Mouse (Mus musculus) heart, postnatal 36 days (tissue): ENCODE results near the gene Btbd35f21. TPM values are rescaled to one million over a fixed set of nuclear protein-coding genes. Genes with fewer than 3 reads are reported as not detected.
"Not testable (repeated sequence)": the region's sequence is repeated elsewhere in the genome, so short reads cannot be mapped to it uniquely, and the experiment has no call there.

Experiments
- DNase-seq, 2 experiments: peaks; one replicate each; pipeline ENCODE4 v3.0.0; 2021 to 2022
- intact Hi-C: fragments of 180-260 bp; cut with DNase I; formaldehyde crosslinking; loops from one replicate; pipeline ENCODE4 v1.15.1; 2025
- total RNA-seq, 2 experiments: library from RNA; stranded (reverse); gene quantifications; 2 replicates each; pipeline ENCODE4 v1.2.3; 2021

The Btbd35f21 gene
- total RNA-seq = not detected

GRCm38 (mm10) chrX:32725809-32726208 lies at the start of gene Btbd35f21:
Gene Btbd35f21, plus strand, starts transcription at chrX:32726109.
- DNase-seq, intact Hi-C loops: not testable (repeated sequence)

Other genes starting within 250 kb of the Btbd35f21 start
- not detected for gene Btbd35f1, start 166.1 kb upstream of the Btbd35f21 start, total RNA-seq
- gene Gm5926, start 75.4 kb upstream of the Btbd35f21 start, total RNA-seq = not detected
- not detected for gene Btbd35f30, start 168.5 kb downstream of the Btbd35f21 start, total RNA-seq
- gene Gm21789, start 215.7 kb downstream of the Btbd35f21 start, total RNA-seq = not detected
- gene Btbd35f5, start 247.8 kb downstream of the Btbd35f21 start, total RNA-seq = not detected